Comparison of ENCODE assay signal across 9 mouse cellular contexts in genomic region chr1:60715651-60716196, GRCm38 (mm10). TPM values are rescaled to one million over a fixed set of nuclear protein-coding genes. Genes with fewer than 3 reads are reported as not detected.
A peak's percentile ranks its signal among the peaks of the same experiment; 100 is the strongest.
DNase-seq lines count a peak whose midpoint lies in the region; ATAC-seq and TF ChIP-seq lines count a peak whose summit lies in the region.
"Had no signal": no experiment of that assay in that cellular context is flagged by ENCODE, and none has a peak within 500 bp of the region (broad histone marks: within the 10 kb centered on the region; RNA-seq: fewer than 3 reads in every experiment).

No protein-coding gene starts in this region.

- no peaks in the 10 kb centered on the region for H3K9me3 ChIP-seq in hindbrain, postnatal 0 days (ENCODE audit: low read length)
- no peaks in the 10 kb centered on the region for H3K9me3 ChIP-seq in hindbrain, embryonic 12.5 days (replicated peaks)

- TF ChIP-seq CTCF in hindbrain, postnatal 0 days (IDR thresholded peaks at IDR 0.05; ENCODE audit: low read depth) = no peak

- H3K4me3 ChIP-seq in hindbrain, postnatal 0 days (ENCODE audit: low read length) = no peak overlapping the region
- no peak overlapping the region for H3K4me3 ChIP-seq in hindbrain, embryonic 12.5 days
- H3K4me3 ChIP-seq: megakaryocyte, embryonic 14.5 days had no signal

- H3K4me1 ChIP-seq in hindbrain, postnatal 0 days (ENCODE audit: insufficient read depth, low read length) = peaks cover 5% of the 10 kb centered on the region
- H3K4me1 ChIP-seq in hindbrain, embryonic 12.5 days = no peaks in the 10 kb centered on the region
- H3K4me1 ChIP-seq: megakaryocyte, embryonic 14.5 days had no signal

- H3K4me2 ChIP-seq in hindbrain, postnatal 0 days (ENCODE audit: low read depth, low read length) = no peak overlapping the region
- no peak overlapping the region for H3K4me2 ChIP-seq in hindbrain, embryonic 12.5 days (replicated peaks)

- H3K27me3 ChIP-seq in hindbrain, postnatal 0 days (ENCODE audit: insufficient read depth, low read length) = no peaks in the 10 kb centered on the region
- H3K27me3 ChIP-seq in hindbrain, embryonic 12.5 days = no peaks in the 10 kb centered on the region

- WGBS in hindbrain, postnatal 0 days = 54% methylated on average over 8 of the region's 8 CpGs
- 76% methylated on average over 8 of the region's 8 CpGs for WGBS in hindbrain, embryonic 12.5 days

- no peak for ATAC-seq in hindbrain, postnatal 0 days
- no peak for ATAC-seq in hindbrain, embryonic 12.5 days (ENCODE audit: low FRiP score)

- DNase-seq in hindbrain, postnatal 0 days (ENCODE audit: low spot score) = peak; percentile 17
- peak; percentile 60 for DNase-seq in gastrocnemius, postnatal 25 days
- DNase-seq in kidney, adult 8-10 months = peak; percentile 7 to 36
- peak; percentile 43 for DNase-seq in lung, postnatal 14 days
- no peak for DNase-seq in layer of hippocampus, adult 18-20 months (ENCODE audit: low spot score in 2 of 2)
- no peak for DNase-seq in retina, postnatal 1 day
- DNase-seq in right cerebral cortex, postnatal 4 days = no peak

- no peak overlapping the region for H3K9ac ChIP-seq in hindbrain, postnatal 0 days (replicated peaks; ENCODE audit: low read length)
- no peak overlapping the region for H3K9ac ChIP-seq in hindbrain, embryonic 12.5 days

- 0 out of 2 replicates have a peak overlapping the region, but pooled peaks have one; percentile 26 for H3K27ac ChIP-seq in hindbrain, postnatal 0 days
- no peak overlapping the region for H3K27ac ChIP-seq in hindbrain, embryonic 12.5 days

- H3K36me3 ChIP-seq in hindbrain, postnatal 0 days (ENCODE audit: insufficient read depth, low read length) = no peaks in the 10 kb centered on the region
- no peaks in the 10 kb centered on the region for H3K36me3 ChIP-seq in hindbrain, embryonic 12.5 days

RNA-seq across cellular contexts. Expression of gene Cd28, which starts 0.9 kb away (rescaled TPM):
- 0.14 and 0.16 TPM in 2 replicates for total RNA-seq in hindbrain, postnatal 0 days (2014; rRNA removed)
- polyA plus RNA-seq in hindbrain, postnatal 0 days (2015; fragmentation: Nextera tagmentation; extraction: Ambion mirVana) = 0.10 and 0.15 TPM in 2 replicates
- 0.06 and 0.14 TPM in 2 replicates for polyA plus RNA-seq in hindbrain, embryonic 12.5 days (2016; fragmentation: Nextera tagmentation; extraction: Ambion mirVana)
- total RNA-seq in gastrocnemius, postnatal 25 days (2021) = 1 to 10 TPM; 1.2 to 4.0 TPM
- under 1 TPM in 1 of 2 experiments, not detected in 1; 0.12 TPM for total RNA-seq in layer of hippocampus, adult 18-20 months (2021)

Comparison
In these comparisons a context has a peak if more than half of its experiments do, and no peak if none do; other contexts are left out.
1. DNase-seq: peak in hindbrain, postnatal 0 days (single experiment), gastrocnemius, postnatal 25 days (single experiment), kidney, adult 8-10 months (2 of 2) and lung, postnatal 14 days (single experiment); none in layer of hippocampus, adult 18-20 months (0 of 2), retina, postnatal 1 day (single experiment) and right cerebral cortex, postnatal 4 days (single experiment).